In genomic region chr3:92903640-92904039, GRCm38 (mm10) we compare ENCODE assay signal across 10 mouse cellular contexts. TPM values are rescaled to one million over a fixed set of nuclear protein-coding genes. Genes with fewer than 3 reads are reported as not detected.
DNase-seq lines count a peak whose midpoint lies in the region; ATAC-seq and TF ChIP-seq lines count a peak whose summit lies in the region.
"Had no signal": no experiment of that assay in that cellular context is flagged by ENCODE, and none has a peak within 500 bp of the region (broad histone marks: within the 10 kb centered on the region; RNA-seq: fewer than 3 reads in every experiment).

No protein-coding gene starts in this region.

- no peak overlapping the region for H3K4me2 ChIP-seq in hindbrain, postnatal 0 days (ENCODE audit: low read depth, low read length)
- no peak overlapping the region for H3K4me2 ChIP-seq in intestine, embryonic 15.5 days (replicated peaks)
- H3K4me2 ChIP-seq: limb, embryonic 13.5 days had no signal

- no peak for DNase-seq in gastrocnemius, adult 2 months
- no peak for DNase-seq in gastrocnemius, postnatal 4 days (ENCODE audit: low spot score in 2 of 2)
- DNase-seq in 3T3-L1 (ENCODE audit: low read depth, low spot score): peak; percentile 71
- DNase-seq in adipocyte (ENCODE audit: low spot score): peak; percentile 41
- DNase-seq in hindbrain, postnatal 0 days (ENCODE audit: low spot score): peak; percentile 75
- DNase-seq in adrenal gland, postnatal 10 days: no peak
- DNase-seq in c-Kit-positive CD71-positive TER-119-positive erythroid progenitor cells, embryonic 14.5 days (ENCODE audit: low spot score): no peak

- no peaks in the 10 kb centered on the region for H3K27me3 ChIP-seq in hindbrain, postnatal 0 days (ENCODE audit: insufficient read depth, low read length)
- H3K27me3 ChIP-seq in intestine, embryonic 15.5 days (replicated peaks): no peaks in the 10 kb centered on the region
- H3K27me3 ChIP-seq: limb, embryonic 13.5 days had no signal

- H3K36me3 ChIP-seq in hindbrain, postnatal 0 days (ENCODE audit: insufficient read depth, low read length): no peaks in the 10 kb centered on the region
- no peaks in the 10 kb centered on the region for H3K36me3 ChIP-seq in intestine, embryonic 15.5 days
- H3K36me3 ChIP-seq: limb, embryonic 13.5 days had no signal

- no peaks in the 10 kb centered on the region for H3K9me3 ChIP-seq in hindbrain, postnatal 0 days (ENCODE audit: low read length)
- H3K9me3 ChIP-seq in intestine, embryonic 15.5 days: no peaks in the 10 kb centered on the region
- H3K9me3 ChIP-seq: limb, embryonic 13.5 days had no signal

- 22% methylated on average over 4 of the region's 4 CpGs for WGBS in hindbrain, postnatal 0 days
- WGBS in intestine, embryonic 15.5 days: 29% methylated on average over 4 of the region's 4 CpGs

- peak; percentile 64; the same call in 1 of the 2 replicates for ATAC-seq in hindbrain, postnatal 0 days
- no peak for ATAC-seq in intestine, embryonic 15.5 days

- intact Hi-C loops in gastrocnemius, adult 2 months (cut with DNase I): no loop called here

- H3K4me3 ChIP-seq in gastrocnemius, adult 2 months: no peak overlapping the region
- H3K4me3 ChIP-seq in hindbrain, postnatal 0 days (ENCODE audit: low read length): no peak overlapping the region
- no peak overlapping the region for H3K4me3 ChIP-seq in intestine, embryonic 15.5 days (replicated peaks)
- H3K4me3 ChIP-seq: limb, embryonic 13.5 days had no signal

- 0 out of 2 replicates have a peak, but pooled peaks have one; percentile 3 for TF ChIP-seq CTCF in gastrocnemius, adult 2 months (IDR thresholded peaks at IDR 0.05)
- peak; percentile 70 for TF ChIP-seq CTCF in hindbrain, postnatal 0 days (IDR thresholded peaks at IDR 0.05; ENCODE audit: low read depth)

- H3K4me1 ChIP-seq in hindbrain, postnatal 0 days (ENCODE audit: insufficient read depth, low read length): no peaks in the 10 kb centered on the region
- H3K4me1 ChIP-seq in intestine, embryonic 15.5 days (replicated peaks): no peaks in the 10 kb centered on the region
- H3K4me1 ChIP-seq: limb, embryonic 13.5 days had no signal

- no peak overlapping the region for H3K27ac ChIP-seq in gastrocnemius, adult 2 months
- H3K27ac ChIP-seq in hindbrain, postnatal 0 days: no peak overlapping the region
- no peak overlapping the region for H3K27ac ChIP-seq in intestine, embryonic 15.5 days
- H3K27ac ChIP-seq: limb, embryonic 13.5 days had no signal

- H3K9ac ChIP-seq in hindbrain, postnatal 0 days (replicated peaks; ENCODE audit: low read length): no peak overlapping the region
- H3K9ac ChIP-seq in intestine, embryonic 15.5 days: no peak overlapping the region
- H3K9ac ChIP-seq: limb, embryonic 13.5 days had no signal

RNA-seq across cellular contexts. Expression of gene Lce3a, which starts 22.4 kb away (rescaled TPM):
- total RNA-seq in gastrocnemius, adult 2 months (2021): not detected
- total RNA-seq in gastrocnemius, postnatal 4 days (2021): not detected
- not detected in 2 replicates for total RNA-seq in hindbrain, postnatal 0 days (2014; rRNA removed)
- polyA plus RNA-seq in hindbrain, postnatal 0 days (2015; fragmentation: Nextera tagmentation; extraction: Ambion mirVana): not detected in 2 replicates
- total RNA-seq in adrenal gland, postnatal 10 days (2021): not detected
- not detected in 2 replicates for polyA plus RNA-seq in intestine, embryonic 15.5 days (2015; fragmentation: Nextera tagmentation; extraction: Ambion mirVana)
- polyA plus RNA-seq: kidney, embryonic 14.5 days; limb, embryonic 13.5 days had no signal

RNA-seq across cellular contexts. Expression of gene Lce3b, which starts 29.1 kb away (rescaled TPM):
- not detected for total RNA-seq in gastrocnemius, adult 2 months (2021)
- not detected for total RNA-seq in gastrocnemius, postnatal 4 days (2021)
- total RNA-seq in hindbrain, postnatal 0 days (2014; rRNA removed): not detected in 2 replicates
- polyA plus RNA-seq in hindbrain, postnatal 0 days (2015; fragmentation: Nextera tagmentation; extraction: Ambion mirVana): not detected in 2 replicates
- total RNA-seq in adrenal gland, postnatal 10 days (2021): not detected
- polyA plus RNA-seq in intestine, embryonic 15.5 days (2015; fragmentation: Nextera tagmentation; extraction: Ambion mirVana): not detected in 2 replicates
- polyA plus RNA-seq: kidney, embryonic 14.5 days; limb, embryonic 13.5 days had no signal

RNA-seq across cellular contexts. Expression of gene 2310050C09Rik, which starts 33.6 kb away (rescaled TPM):
- total RNA-seq in gastrocnemius, adult 2 months (2021): not detected
- not detected for total RNA-seq in gastrocnemius, postnatal 4 days (2021)
- not detected in 2 replicates for total RNA-seq in hindbrain, postnatal 0 days (2014; rRNA removed)
- not detected in 2 replicates for polyA plus RNA-seq in hindbrain, postnatal 0 days (2015; fragmentation: Nextera tagmentation; extraction: Ambion mirVana)
- not detected for total RNA-seq in adrenal gland, postnatal 10 days (2021)
- not detected in 2 replicates for polyA plus RNA-seq in intestine, embryonic 15.5 days (2015; fragmentation: Nextera tagmentation; extraction: Ambion mirVana)
- polyA plus RNA-seq: kidney, embryonic 14.5 days had no signal

RNA-seq across cellular contexts. Expression of gene Lce3c, which starts 40.6 kb away (rescaled TPM):
- not detected for total RNA-seq in gastrocnemius, adult 2 months (2021)
- not detected for total RNA-seq in gastrocnemius, postnatal 4 days (2021)
- total RNA-seq in hindbrain, postnatal 0 days (2014; rRNA removed): not detected in 2 replicates
- 0.46 and 1.3 TPM in 2 replicates for polyA plus RNA-seq in hindbrain, postnatal 0 days (2015; fragmentation: Nextera tagmentation; extraction: Ambion mirVana)
- total RNA-seq in adrenal gland, postnatal 10 days (2021): not detected
- not detected in 2 replicates for polyA plus RNA-seq in intestine, embryonic 15.5 days (2015; fragmentation: Nextera tagmentation; extraction: Ambion mirVana)
- polyA plus RNA-seq: kidney, embryonic 14.5 days had no signal

RNA-seq across cellular contexts. Expression of gene Lce1l, which starts 52.6 kb away (rescaled TPM):
- total RNA-seq in gastrocnemius, adult 2 months (2021): not detected
- not detected for total RNA-seq in gastrocnemius, postnatal 4 days (2021)
- not detected in 2 replicates for total RNA-seq in hindbrain, postnatal 0 days (2014; rRNA removed)
- polyA plus RNA-seq in hindbrain, postnatal 0 days (2015; fragmentation: Nextera tagmentation; extraction: Ambion mirVana): not detected in 2 replicates
- total RNA-seq in adrenal gland, postnatal 10 days (2021): not detected
- not detected in 2 replicates for polyA plus RNA-seq in intestine, embryonic 15.5 days (2015; fragmentation: Nextera tagmentation; extraction: Ambion mirVana)
- polyA plus RNA-seq: kidney, embryonic 14.5 days; limb, embryonic 13.5 days had no signal

Comparison
In these comparisons a context has a peak if more than half of its experiments do, and no peak if none do; other contexts are left out.
1. DNase-seq: peak in 3T3-L1 (single experiment), adipocyte (single experiment) and hindbrain, postnatal 0 days (single experiment); none in gastrocnemius, adult 2 months (single experiment), gastrocnemius, postnatal 4 days (0 of 2), adrenal gland, postnatal 10 days (single experiment) and c-Kit-positive CD71-positive TER-119-positive erythroid progenitor cells, embryonic 14.5 days (single experiment).